Mouse (Mus musculus) lung, postnatal 36 days (tissue): ENCODE measurements around the gene Gtf2e1.
A peak's percentile ranks its signal among the peaks of the same experiment; 100 is the strongest.

Source experiments
- DNase-seq: peaks from one replicate; pipeline ENCODE4 v3.0.0; 2022; ENCODE audit warnings: mixed read lengths

Gene Gtf2e1

GRCm38 (mm10) chr16:37539611-37540580, at the start of gene Gtf2e1, which contains the start of gene Rabl3:
Gene Gtf2e1, minus strand, starts transcription at chr16:37539789.
Gene Rabl3, plus strand, starts transcription at chr16:37539885.
- peak; percentile 99 for DNase-seq

DNA sequence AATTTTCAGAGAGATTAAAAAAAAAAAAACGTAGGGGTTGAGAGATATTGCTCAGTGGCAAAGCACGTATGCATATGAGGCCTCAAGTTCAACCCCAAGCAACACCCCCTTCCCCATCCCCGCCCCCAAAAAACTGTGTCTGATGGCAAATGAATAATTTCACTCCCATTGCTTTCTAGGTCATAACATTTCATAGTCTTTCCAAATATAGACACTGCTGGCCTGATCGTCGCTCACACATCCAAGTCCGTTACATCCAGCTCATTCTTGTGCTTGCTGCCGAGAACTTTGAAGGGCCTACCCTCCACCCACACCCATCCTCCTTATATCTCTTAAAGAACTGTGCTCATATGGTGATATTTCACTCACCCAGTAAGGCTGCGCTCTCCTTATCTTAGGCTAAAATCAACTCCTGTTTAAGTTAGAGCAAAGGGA, 45.6 kb upstream of the Gtf2e1 start:
- no peak for DNase-seq

GRCm38 (mm10) chr16:37584218-37585035, 44.8 kb upstream of the Gtf2e1 start:
- peak; percentile 10 for DNase-seq

DNA sequence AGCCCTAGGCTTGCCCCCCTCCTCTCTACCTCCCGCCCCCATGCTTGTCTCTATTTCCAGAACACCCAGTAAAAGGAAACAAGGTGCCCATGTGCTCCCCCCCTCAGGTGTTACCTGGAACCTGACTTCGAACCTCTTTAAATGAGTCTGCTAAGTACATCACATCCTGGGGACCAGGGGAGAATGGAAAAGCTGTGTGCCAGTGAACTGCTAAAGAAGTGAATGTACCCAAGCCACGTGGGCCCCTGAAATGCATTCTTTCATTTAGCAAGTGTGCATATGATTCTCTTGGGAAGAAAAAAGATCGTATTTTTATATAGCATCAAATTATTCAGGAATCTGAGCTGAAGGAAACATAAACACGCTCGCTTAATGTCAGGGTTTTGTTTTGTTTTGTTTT, 44.2 kb upstream of the Gtf2e1 start:
- no peak for DNase-seq

DNA sequence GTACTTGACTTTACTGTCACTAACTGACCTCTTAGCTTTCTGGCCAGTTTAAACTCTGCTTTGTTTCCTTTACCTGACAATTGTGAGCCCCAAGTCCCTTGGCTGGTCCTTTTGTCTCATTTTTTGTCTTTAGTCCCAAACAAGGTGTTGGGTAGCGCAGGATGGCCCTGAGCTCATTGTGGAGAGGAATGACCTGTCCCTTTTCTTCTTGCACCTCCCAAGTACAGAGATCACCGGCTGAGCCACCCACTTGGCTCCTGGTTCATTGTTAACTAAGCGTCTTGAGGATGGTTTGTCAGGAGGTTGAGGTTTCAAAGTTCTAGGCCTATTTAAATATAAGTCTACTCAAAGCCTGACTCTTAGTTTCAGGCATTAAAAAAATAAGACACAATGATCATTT, 43.7 kb upstream of the Gtf2e1 start:
- DNase-seq: no peak

- DNase-seq: no peak
These were observed 42.3 kb upstream of the Gtf2e1 start for GRCm38 (mm10) chr16:37581901-37582300.

DNA sequence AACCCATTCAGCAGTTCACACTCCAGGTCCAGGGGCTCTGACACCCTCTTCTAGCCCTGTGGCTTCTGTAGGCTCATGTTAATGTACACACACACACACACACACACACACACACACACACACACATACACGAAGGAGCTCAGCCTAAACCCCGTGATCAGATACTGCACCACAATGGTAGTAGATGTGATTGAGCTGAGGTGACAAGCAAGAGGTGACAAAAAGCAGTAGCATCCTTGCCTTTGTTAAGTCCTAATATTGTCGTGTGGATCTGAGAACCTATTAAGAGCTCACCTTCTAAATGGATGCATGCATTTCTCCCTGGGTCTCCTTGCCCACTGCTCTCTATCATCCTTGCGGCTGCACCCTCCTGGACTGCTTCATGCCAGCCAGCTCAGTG, 41.1 kb upstream of the Gtf2e1 start:
- DNase-seq: no peak

DNA sequence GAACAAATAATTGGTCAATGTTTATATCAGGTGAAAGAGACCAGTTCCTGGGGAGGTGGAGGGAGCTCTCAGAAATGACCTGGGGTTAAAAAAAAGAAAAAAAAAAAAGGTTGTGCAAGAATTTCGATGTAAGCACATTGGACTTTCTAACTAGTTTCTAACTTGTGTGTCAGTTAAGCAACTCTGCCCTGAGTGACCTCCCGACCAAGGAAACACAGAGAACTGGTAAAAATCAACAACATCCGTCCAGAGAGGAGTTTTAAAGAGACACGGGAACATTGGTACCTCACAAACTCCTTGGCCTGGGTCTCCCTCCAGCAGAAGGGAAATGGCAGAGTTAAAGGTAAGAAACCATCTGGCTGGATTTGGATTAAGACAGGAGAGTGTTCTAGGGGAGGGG, 40.4 kb upstream of the Gtf2e1 start, which contains the start of gene Hgd:
Gene Hgd, plus strand, starts transcription at position 160 of the 400 bp plus-strand sequence.
- no peak for DNase-seq

- no peak for DNase-seq
These were observed 40.0 kb upstream of the Gtf2e1 start for GRCm38 (mm10) chr16:37579591-37579990.

GRCm38 (mm10) chr16:37575325-37575724, 35.7 kb upstream of the Gtf2e1 start:
- no peak for DNase-seq

DNA sequence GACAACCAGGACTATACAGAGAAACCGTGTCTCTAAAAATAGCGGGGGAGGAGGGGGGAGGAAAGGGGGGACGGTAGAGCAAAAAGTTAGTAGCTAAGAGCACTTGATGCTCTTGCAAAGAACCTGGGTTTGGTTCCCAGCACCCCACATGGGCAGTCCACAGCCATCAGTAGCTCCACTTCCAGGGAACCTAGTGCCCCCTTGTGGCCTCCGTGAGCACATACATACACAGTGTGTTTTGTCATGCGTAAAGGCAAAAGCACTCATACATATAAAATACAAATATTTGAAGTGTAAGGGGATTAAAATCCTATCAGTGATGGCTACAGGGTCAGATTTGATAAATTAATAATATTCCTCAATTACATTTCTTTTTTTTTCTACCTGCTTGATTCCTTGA, 33.5 kb upstream of the Gtf2e1 start:
- no peak for DNase-seq

DNA sequence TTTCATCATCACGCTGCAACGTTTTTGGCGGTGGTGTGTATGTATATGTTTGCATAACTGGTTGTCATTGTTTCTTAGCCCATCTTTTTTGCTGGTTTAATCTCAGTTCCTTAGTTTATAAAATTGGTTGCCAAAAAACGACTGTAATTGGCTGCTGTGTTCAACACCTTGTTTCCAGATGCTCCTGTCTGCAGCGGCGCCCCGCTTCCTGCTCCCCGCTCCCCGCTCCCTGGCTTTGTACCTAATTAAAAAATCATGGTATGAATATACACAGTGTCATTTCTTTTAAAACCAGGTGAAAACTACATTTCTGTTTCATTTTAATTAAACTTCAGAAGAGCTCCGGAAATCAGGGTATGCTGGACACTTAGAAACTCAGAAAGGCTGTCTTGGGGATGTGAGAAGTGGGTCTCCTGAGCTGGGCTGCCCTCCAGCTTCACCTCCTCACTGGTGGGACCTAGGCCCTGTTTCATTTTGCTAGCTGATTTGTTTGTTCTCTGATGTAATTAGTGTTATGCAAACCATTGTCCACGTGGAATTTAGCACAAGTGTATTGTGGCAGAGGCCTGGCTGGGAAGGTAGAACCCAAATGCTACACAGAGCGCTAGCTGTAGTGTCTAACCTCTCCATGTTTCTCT, 32.6 kb upstream of the Gtf2e1 start:
- DNase-seq: no peak

- no peak for DNase-seq
These were observed 32.0 kb upstream of the Gtf2e1 start for GRCm38 (mm10) chr16:37571554-37571953.

DNA sequence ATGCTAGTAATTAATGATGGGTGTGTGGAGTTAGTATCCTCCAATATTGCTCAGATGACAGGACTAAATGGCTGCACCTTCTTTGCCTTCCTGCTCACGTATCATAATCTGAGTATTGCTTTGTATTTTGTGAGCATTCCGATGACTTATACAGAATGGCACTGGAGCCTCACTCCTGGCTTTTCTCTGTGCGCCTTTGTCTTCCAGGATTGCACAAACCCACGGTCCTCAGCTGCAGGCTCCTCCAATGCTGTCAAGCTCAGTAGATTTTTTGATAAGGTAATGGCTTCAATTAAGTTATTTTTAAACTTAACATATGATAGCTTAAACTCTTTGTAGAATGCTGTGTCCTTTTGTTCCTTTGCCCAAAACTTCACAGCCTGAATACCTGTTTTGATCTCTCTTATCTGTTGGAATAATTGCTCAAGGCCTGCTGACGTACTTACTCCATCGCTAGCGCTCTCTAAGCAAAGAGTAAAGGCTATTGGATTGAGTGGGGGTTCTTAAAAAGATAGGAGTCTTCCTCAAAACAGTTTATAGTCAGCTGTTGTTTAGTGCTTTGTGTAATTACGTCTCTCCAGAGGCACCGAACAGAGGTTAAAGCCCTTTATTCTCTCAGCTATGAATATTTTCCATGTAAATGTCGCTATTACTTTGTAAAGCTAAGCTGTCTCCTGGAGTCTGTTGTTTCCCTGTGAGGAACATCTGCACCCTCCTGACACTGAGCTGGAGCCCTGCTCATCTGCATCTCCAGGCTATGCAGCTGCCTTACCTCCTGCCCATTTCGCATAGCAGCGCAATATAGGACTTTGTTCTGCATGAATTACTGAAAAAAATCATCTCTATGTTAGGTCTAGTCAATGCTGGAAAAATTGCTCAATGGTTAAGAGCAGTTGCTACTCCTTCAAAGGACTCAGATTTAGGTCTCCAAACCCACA, 27.8 kb upstream of the Gtf2e1 start:
- no peak for DNase-seq

DNA sequence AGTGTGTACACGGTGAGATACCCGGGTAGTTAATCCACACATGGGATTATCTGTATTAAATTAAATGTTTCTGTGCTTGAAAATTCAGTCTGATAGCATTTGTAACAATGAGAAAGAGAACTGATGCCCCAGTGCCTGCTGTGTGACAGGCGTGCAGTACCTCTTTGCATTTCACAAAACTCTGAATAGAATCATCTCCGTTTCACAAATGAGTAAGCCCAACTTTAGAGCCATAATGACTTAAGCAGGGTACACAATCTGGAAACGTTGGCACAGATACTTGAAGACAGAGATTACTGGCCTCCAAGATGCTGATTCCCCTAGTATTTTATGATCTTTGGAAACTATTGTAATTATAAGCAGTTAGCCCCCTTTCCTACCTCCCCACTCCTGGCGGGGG, 26.5 kb upstream of the Gtf2e1 start:
- no peak for DNase-seq

- no peak for DNase-seq
These were observed 25.5 kb upstream of the Gtf2e1 start for GRCm38 (mm10) chr16:37565117-37565516.

GRCm38 (mm10) chr16:37562961-37563360, 23.4 kb upstream of the Gtf2e1 start:
- no peak for DNase-seq

GRCm38 (mm10) chr16:37562414-37562813, 22.8 kb upstream of the Gtf2e1 start:
- no peak for DNase-seq

- no peak for DNase-seq
These were observed 13.2 kb upstream of the Gtf2e1 start for GRCm38 (mm10) chr16:37552824-37553223.

GRCm38 (mm10) chr16:37550981-37551380, 11.4 kb upstream of the Gtf2e1 start:
- DNase-seq: no peak

DNA sequence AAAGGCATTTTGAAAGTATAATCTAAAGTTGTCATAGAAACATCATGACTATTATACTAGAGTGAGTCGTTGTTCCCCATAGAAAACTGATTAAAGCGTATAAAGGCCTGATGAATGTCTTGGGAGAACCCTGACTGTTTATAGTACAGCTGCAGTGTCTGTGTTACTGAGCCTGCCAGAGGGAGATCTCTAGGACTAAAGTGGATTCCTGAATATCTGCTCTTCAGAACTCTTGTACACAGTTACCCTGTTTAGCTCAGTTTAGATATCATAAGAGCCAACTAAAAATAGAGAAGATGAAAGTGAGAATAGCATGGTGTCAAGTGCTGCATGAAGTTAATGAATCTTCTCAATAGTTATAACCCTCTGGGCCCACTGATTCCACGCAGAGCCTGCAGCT, 10.7 kb upstream of the Gtf2e1 start:
- DNase-seq: no peak

- no peak for DNase-seq
These were observed 6.7 kb upstream of the Gtf2e1 start for GRCm38 (mm10) chr16:37546312-37546711.
